15 mouse cellular contexts compared by ENCODE assay signal in the genomic region with DNA sequence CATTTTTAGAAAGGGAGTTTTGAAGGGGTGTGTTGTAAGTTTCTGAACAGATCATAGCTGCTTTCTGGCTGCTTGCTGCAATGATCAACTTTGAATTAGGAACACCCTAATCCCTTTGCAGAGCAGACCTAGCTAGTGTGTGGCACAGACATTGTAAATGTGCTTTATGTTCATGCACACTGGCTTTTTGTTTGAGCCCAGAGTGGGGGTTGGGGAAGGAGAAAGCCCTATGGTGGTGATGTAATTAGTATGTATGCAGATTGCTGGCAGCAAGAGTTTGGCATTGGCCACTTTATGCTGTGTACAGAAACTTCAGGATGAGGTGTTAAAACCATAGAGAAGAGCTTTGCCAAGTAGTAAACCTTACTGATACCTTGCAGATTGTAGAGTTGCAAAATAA. TPM values are rescaled to one million over a fixed set of nuclear protein-coding genes. Genes with fewer than 3 reads are reported as not detected.
A peak's percentile ranks its signal among the peaks of the same experiment; 100 is the strongest.
DNase-seq lines count a peak whose midpoint lies in the region; ATAC-seq lines count a peak whose summit lies in the region.
"Had no signal": no experiment of that assay in that cellular context is flagged by ENCODE, and none has a peak within 500 bp of the region (broad histone marks: within the 10 kb centered on the region; RNA-seq: fewer than 3 reads in every experiment).

No protein-coding gene starts in this region.

- H3K27me3 ChIP-seq in embryonic facial prominence, embryonic 14.5 days (replicated peaks; ENCODE audit: control insufficient read depth, insufficient read depth, low read length) = no peaks in the 10 kb centered on the region
- H3K27me3 ChIP-seq in hindbrain, embryonic 15.5 days = no peaks in the 10 kb centered on the region
- H3K27me3 ChIP-seq in midbrain, embryonic 16.5 days (ENCODE audit: control insufficient read depth, insufficient read depth, low read depth, low read length) = no peaks in the 10 kb centered on the region
- H3K27me3 ChIP-seq: embryonic facial prominence, embryonic 12.5 days; limb, embryonic 15.5 days had no signal

- peaks cover 18% of the 10 kb centered on the region for H3K4me1 ChIP-seq in embryonic facial prominence, embryonic 14.5 days (ENCODE audit: control insufficient read depth, insufficient read depth, low read length)
- H3K4me1 ChIP-seq in hindbrain, embryonic 15.5 days (replicated peaks) = peaks cover 52% of the 10 kb centered on the region
- H3K4me1 ChIP-seq in midbrain, embryonic 16.5 days (ENCODE audit: control insufficient read depth, insufficient read depth, low read length) = peaks cover 37% of the 10 kb centered on the region

- no peak overlapping the region for H3K4me2 ChIP-seq in embryonic facial prominence, embryonic 14.5 days (ENCODE audit: low read depth, low read length)
- H3K4me2 ChIP-seq in hindbrain, embryonic 15.5 days = peak overlapping the region; percentile 60
- peak overlapping the region; percentile 36 for H3K4me2 ChIP-seq in midbrain, embryonic 16.5 days (ENCODE audit: low read length)
- H3K4me2 ChIP-seq: embryonic facial prominence, embryonic 12.5 days; limb, embryonic 15.5 days had no signal

- DNase-seq in cerebellum, postnatal 10 days = peak; percentile 21 to 24
- no peak for DNase-seq in cerebellum, adult 11 months
- peak; percentile 38 for DNase-seq in embryonic facial prominence, embryonic 14.5 days (ENCODE audit: low spot score)
- DNase-seq in B cell, adult 2 months = no peak
- no peak for DNase-seq in spleen, postnatal 4 days (ENCODE audit: low spot score in 2 of 2)
- no peak for DNase-seq in kidney, adult 18-20 months
- DNase-seq: adrenal gland, postnatal 25 days; gastrocnemius, postnatal 10 days had no signal

- ATAC-seq in embryonic facial prominence, embryonic 14.5 days (ENCODE audit: low read depth) = no peak
- ATAC-seq in hindbrain, embryonic 15.5 days (ENCODE audit: low FRiP score, low read depth) = no peak
- no peak for ATAC-seq in midbrain, embryonic 16.5 days
- ATAC-seq: Patski had no signal

- H3K36me3 ChIP-seq in embryonic facial prominence, embryonic 14.5 days (ENCODE audit: control insufficient read depth, insufficient read depth, low read length) = no peaks in the 10 kb centered on the region
- H3K36me3 ChIP-seq in hindbrain, embryonic 15.5 days = no peaks in the 10 kb centered on the region
- H3K36me3 ChIP-seq in midbrain, embryonic 16.5 days (ENCODE audit: control insufficient read depth, insufficient read depth, low read length) = no peaks in the 10 kb centered on the region
- H3K36me3 ChIP-seq: embryonic facial prominence, embryonic 12.5 days; limb, embryonic 15.5 days had no signal

- no peak overlapping the region for H3K27ac ChIP-seq in embryonic facial prominence, embryonic 14.5 days (replicated peaks; ENCODE audit: low read depth, low read length)
- H3K27ac ChIP-seq in hindbrain, embryonic 15.5 days (replicated peaks) = no peak overlapping the region
- H3K27ac ChIP-seq in midbrain, embryonic 16.5 days (ENCODE audit: low read length) = no peak overlapping the region
- H3K27ac ChIP-seq: embryonic facial prominence, embryonic 12.5 days; kidney, postnatal 0 days; limb, embryonic 15.5 days had no signal

- H3K9ac ChIP-seq in embryonic facial prominence, embryonic 14.5 days (ENCODE audit: low read depth, low read length) = no peak overlapping the region
- no peak overlapping the region for H3K9ac ChIP-seq in hindbrain, embryonic 15.5 days
- peak overlapping the region; percentile 22; the same call in 1 of the 2 replicates for H3K9ac ChIP-seq in midbrain, embryonic 16.5 days (ENCODE audit: low read depth, low read length)
- H3K9ac ChIP-seq: embryonic facial prominence, embryonic 12.5 days; limb, embryonic 15.5 days had no signal

- no peak overlapping the region for H3K4me3 ChIP-seq in embryonic facial prominence, embryonic 14.5 days (ENCODE audit: low read depth, low read length)
- 0 out of 2 replicates have a peak overlapping the region, but pooled peaks have one; percentile 1 for H3K4me3 ChIP-seq in hindbrain, embryonic 15.5 days
- no peak overlapping the region for H3K4me3 ChIP-seq in midbrain, embryonic 16.5 days (ENCODE audit: low read depth, low read length)
- H3K4me3 ChIP-seq: embryonic facial prominence, embryonic 12.5 days; limb, embryonic 15.5 days had no signal

- no peaks in the 10 kb centered on the region for H3K9me3 ChIP-seq in embryonic facial prominence, embryonic 14.5 days (ENCODE audit: control insufficient read depth, low read length)
- no peaks in the 10 kb centered on the region for H3K9me3 ChIP-seq in hindbrain, embryonic 15.5 days
- no peaks in the 10 kb centered on the region for H3K9me3 ChIP-seq in midbrain, embryonic 16.5 days (replicated peaks; ENCODE audit: control insufficient read depth, low read length, poor library complexity, severe bottlenecking)
- H3K9me3 ChIP-seq: embryonic facial prominence, embryonic 12.5 days; limb, embryonic 15.5 days had no signal

RNA-seq across cellular contexts. Expression of a gene that starts 3.3 kb away (rescaled TPM):
- 75.5 and 80.3 TPM in 2 replicates for polyA plus RNA-seq in embryonic facial prominence, embryonic 14.5 days (2014; fragmentation: Nextera tagmentation; extraction: Ambion mirVana)
- 64.6 and 71.0 TPM in 2 replicates for polyA plus RNA-seq in hindbrain, embryonic 15.5 days (2015; fragmentation: Nextera tagmentation; extraction: Ambion mirVana)
- 51.4 and 60.4 TPM in 2 replicates for polyA plus RNA-seq in midbrain, embryonic 16.5 days (2015; fragmentation: Nextera tagmentation; extraction: Ambion mirVana)
- polyA plus RNA-seq: C2C12 had no signal

Comparison
In these comparisons a context has a peak if more than half of its experiments do, and no peak if none do; other contexts are left out.
1. DNase-seq: peak in cerebellum, postnatal 10 days (2 of 2) and embryonic facial prominence, embryonic 14.5 days (single experiment); none in cerebellum, adult 11 months (single experiment), B cell, adult 2 months (0 of 2), spleen, postnatal 4 days (0 of 2) and kidney, adult 18-20 months (single experiment).